In genomic region chr11:17708769-17709168, GRCm38 (mm10) we compare ENCODE assay signal across 20 mouse cellular contexts.
A peak's percentile ranks its signal among the peaks of the same experiment; 100 is the strongest.
DNase-seq lines count a peak whose midpoint lies in the region; ATAC-seq and TF ChIP-seq lines count a peak whose summit lies in the region.
"Had no signal": no experiment of that assay in that cellular context is flagged by ENCODE, and none has a peak within 500 bp of the region (broad histone marks: within the 10 kb centered on the region; RNA-seq: fewer than 3 reads in every experiment).

No protein-coding gene starts in this region.

- no peaks in the 10 kb centered on the region for H3K27me3 ChIP-seq in kidney, embryonic 15.5 days
- no peaks in the 10 kb centered on the region for H3K27me3 ChIP-seq in lung, embryonic 14.5 days (ENCODE audit: insufficient read depth, low read length)
- H3K27me3 ChIP-seq: embryonic facial prominence, embryonic 15.5 days; forebrain, embryonic 15.5 days; hindbrain, embryonic 13.5 days had no signal

- no peaks in the 10 kb centered on the region for H3K9me3 ChIP-seq in kidney, embryonic 15.5 days (replicated peaks)
- H3K9me3 ChIP-seq in lung, embryonic 14.5 days (ENCODE audit: low read depth, low read length) = no peaks in the 10 kb centered on the region
- H3K9me3 ChIP-seq: embryonic facial prominence, embryonic 15.5 days; forebrain, embryonic 15.5 days; heart, embryonic 10.5 days; hindbrain, embryonic 13.5 days had no signal

- TF ChIP-seq POLR2A in lung, adult 2 months (IDR thresholded peaks at IDR 0.05; ENCODE audit: borderline replicate concordance, extremely low read depth, low read depth, low read length) = no peak

- no peaks in the 10 kb centered on the region for H3K4me1 ChIP-seq in kidney, embryonic 15.5 days
- no peaks in the 10 kb centered on the region for H3K4me1 ChIP-seq in lung, embryonic 14.5 days (ENCODE audit: insufficient read depth)
- H3K4me1 ChIP-seq in lung, adult 2 months (ENCODE audit: control insufficient read depth, insufficient read depth, low read length) = no peaks in the 10 kb centered on the region
- H3K4me1 ChIP-seq: embryonic facial prominence, embryonic 15.5 days; forebrain, embryonic 15.5 days; heart, embryonic 10.5 days; hindbrain, embryonic 13.5 days had no signal

- ATAC-seq in kidney, embryonic 15.5 days (replicated peaks; ENCODE audit: low FRiP score) = no peak
- peak; percentile 90 for ATAC-seq in lung, embryonic 14.5 days (ENCODE audit: insufficient read depth)
- ATAC-seq: forebrain, embryonic 15.5 days had no signal

- TF ChIP-seq CTCF in lung, embryonic 14.5 days (IDR thresholded peaks at IDR 0.05; ENCODE audit: low read depth) = no peak
- TF ChIP-seq CTCF in lung, adult 2 months (IDR thresholded peaks at IDR 0.05; ENCODE audit: insufficient read depth, low read length) = no peak

- H3K9ac ChIP-seq in kidney, embryonic 15.5 days = no peak overlapping the region
- H3K9ac ChIP-seq in lung, embryonic 14.5 days = no peak overlapping the region
- H3K9ac ChIP-seq: embryonic facial prominence, embryonic 15.5 days; forebrain, embryonic 15.5 days; hindbrain, embryonic 13.5 days had no signal

- no peaks in the 10 kb centered on the region for H3K36me3 ChIP-seq in kidney, embryonic 15.5 days
- H3K36me3 ChIP-seq in lung, embryonic 14.5 days (ENCODE audit: insufficient read depth) = no peaks in the 10 kb centered on the region
- H3K36me3 ChIP-seq: embryonic facial prominence, embryonic 15.5 days; forebrain, embryonic 15.5 days; heart, embryonic 10.5 days; hindbrain, embryonic 13.5 days had no signal

- DNase-seq in kidney, adult 9 months = peak; percentile 8
- peak; percentile 91 for DNase-seq in lung, embryonic 14.5 days
- no peak for DNase-seq in lung, adult 2 months
- DNase-seq in lung, postnatal 10 days = peak; percentile 54
- DNase-seq in layer of hippocampus, adult 9-11 months = no peak
- DNase-seq in c-Kit-positive CD71-positive TER-119-positive erythroid progenitor cells, embryonic 14.5 days (ENCODE audit: low spot score) = no peak
- DNase-seq: adrenal gland, adult 2 months; adrenal gland, postnatal 25 days; cerebellum, adult 2 months; cerebellum, postnatal 10 days; embryo, embryonic 11 days; gastrocnemius, postnatal 36 days; heart, adult 11 months; heart, postnatal 14 days had no signal

- H3K27ac ChIP-seq in kidney, embryonic 15.5 days = no peak overlapping the region
- peak overlapping the region; percentile 58; the same call in 1 of the 2 replicates for H3K27ac ChIP-seq in lung, embryonic 14.5 days (ENCODE audit: low read depth)
- H3K27ac ChIP-seq: embryonic facial prominence, embryonic 15.5 days; forebrain, embryonic 15.5 days; heart, embryonic 10.5 days; hindbrain, embryonic 13.5 days had no signal

- no peak overlapping the region for H3K4me3 ChIP-seq in kidney, embryonic 15.5 days (replicated peaks)
- H3K4me3 ChIP-seq in lung, embryonic 14.5 days (ENCODE audit: low read depth, low read length) = no peak overlapping the region
- no peak overlapping the region for H3K4me3 ChIP-seq in lung, adult 2 months (replicated peaks; ENCODE audit: extremely low read depth, low read depth, low read length)
- H3K4me3 ChIP-seq: embryonic facial prominence, embryonic 15.5 days; erythroblast, embryonic 14.5 days; forebrain, embryonic 15.5 days; heart, embryonic 10.5 days; hindbrain, embryonic 13.5 days had no signal

- H3K4me2 ChIP-seq in kidney, embryonic 15.5 days = no peak overlapping the region
- H3K4me2 ChIP-seq in lung, embryonic 14.5 days = no peak overlapping the region
- H3K4me2 ChIP-seq: embryonic facial prominence, embryonic 15.5 days; forebrain, embryonic 15.5 days; hindbrain, embryonic 13.5 days had no signal

Comparison
In these comparisons a context has a peak if more than half of its experiments do, and no peak if none do; other contexts are left out.
1. DNase-seq: peak in kidney, adult 9 months (single experiment), lung, embryonic 14.5 days (single experiment) and lung, postnatal 10 days (single experiment); none in lung, adult 2 months (single experiment), layer of hippocampus, adult 9-11 months (single experiment) and c-Kit-positive CD71-positive TER-119-positive erythroid progenitor cells, embryonic 14.5 days (single experiment).